Mouse (Mus musculus) layer of hippocampus, adult 2 months (tissue): ENCODE measurements around the gene Rora. TPM values are rescaled to one million over a fixed set of nuclear protein-coding genes. Genes with fewer than 3 reads are reported as not detected.
"Not testable (repeated sequence)": the region's sequence is repeated elsewhere in the genome, so short reads cannot be mapped to it uniquely, and the experiment has no call there.

Source experiments
- DNase-seq, 2 experiments: peaks; one replicate each; pipeline ENCODE4 v3.0.0; 2022; ENCODE audit warnings: low spot score in 2 of 2
- H3K27ac ChIP-seq: fragments of 200-600 bp; 2 replicates; pipeline ENCODE4 v1.8.1; 2022
- H3K4me3 ChIP-seq: fragments of 200-600 bp; 2 replicates; pipeline ENCODE4 v1.8.1; 2022; ENCODE audit warnings: mild to moderate bottlenecking
- CTCF ChIP-seq: fragments of 200-600 bp; conservative IDR thresholded peaks from 2 replicates; pipeline ENCODE4 v1.8.1; 2022; ENCODE audit warnings: antibody characterized with exemption, mild to moderate bottlenecking, moderate library complexity
- total RNA-seq, 2 experiments: library from RNA; stranded (reverse); gene quantifications; 2 replicates each; pipeline ENCODE4 v1.2.3; 2021

The Rora gene
- total RNA-seq, 2 experiments from 2014 or later, result 32.0 to 35.6 TPM

DNA sequence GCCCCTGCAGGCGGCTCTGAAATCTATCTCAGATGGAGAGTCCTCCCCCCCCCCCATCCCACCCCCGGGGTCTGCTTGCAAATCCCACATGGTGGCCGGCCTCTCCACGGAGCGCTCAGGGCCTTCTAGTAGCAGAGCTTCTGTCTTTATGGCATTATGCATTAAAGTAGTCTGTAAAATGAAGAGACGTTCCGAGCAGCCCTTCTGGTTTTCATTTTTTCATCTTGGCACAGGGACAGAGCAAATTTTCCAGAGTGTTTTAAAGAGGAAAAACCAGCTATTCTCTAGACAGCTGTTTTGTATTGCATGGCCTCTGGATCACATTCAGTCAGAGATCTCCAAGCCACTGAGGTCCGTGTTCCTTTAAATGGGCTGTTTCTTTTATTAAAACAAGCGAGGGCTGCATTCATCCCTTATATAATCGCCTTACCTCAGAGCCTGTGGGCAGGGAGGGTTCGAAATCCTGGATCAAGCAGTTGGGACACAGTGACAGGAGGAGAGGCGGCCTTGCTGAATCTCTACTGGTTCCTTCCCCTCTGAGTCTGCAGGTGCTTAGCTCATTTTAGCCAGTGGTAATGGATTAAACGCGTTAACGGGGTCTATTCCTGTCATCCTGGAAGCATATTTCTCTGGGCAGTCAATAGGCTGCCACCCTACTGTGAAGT is 417.7 kb downstream of the Rora start:
- no peak for DNase-seq
- no peak overlapping the region for H3K4me3 ChIP-seq
- no peak overlapping the region for H3K27ac ChIP-seq
- no peak for TF ChIP-seq CTCF

DNA sequence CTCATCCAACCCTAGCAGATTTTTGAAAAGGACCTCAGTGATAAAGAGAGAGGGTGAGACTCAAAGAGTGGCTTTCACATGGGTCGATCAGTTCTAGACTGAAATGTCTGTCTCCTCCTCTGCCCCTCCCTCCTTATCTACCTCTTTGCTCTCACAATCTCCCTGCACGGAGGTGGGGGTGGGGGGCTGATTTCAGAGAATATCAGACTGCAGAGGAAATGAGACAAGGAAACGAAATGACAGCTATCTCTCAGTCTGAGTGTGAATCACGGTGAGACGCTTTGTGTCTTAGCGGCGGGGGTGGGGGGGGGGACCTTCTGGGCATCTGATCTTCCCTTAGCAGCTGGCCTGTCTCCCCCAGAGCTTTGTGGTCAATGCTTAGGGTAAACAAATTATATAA is 419.7 kb downstream of the Rora start:
- TF ChIP-seq CTCF, result no peak
- no peak overlapping the region for H3K4me3 ChIP-seq
- no peak for DNase-seq

DNA sequence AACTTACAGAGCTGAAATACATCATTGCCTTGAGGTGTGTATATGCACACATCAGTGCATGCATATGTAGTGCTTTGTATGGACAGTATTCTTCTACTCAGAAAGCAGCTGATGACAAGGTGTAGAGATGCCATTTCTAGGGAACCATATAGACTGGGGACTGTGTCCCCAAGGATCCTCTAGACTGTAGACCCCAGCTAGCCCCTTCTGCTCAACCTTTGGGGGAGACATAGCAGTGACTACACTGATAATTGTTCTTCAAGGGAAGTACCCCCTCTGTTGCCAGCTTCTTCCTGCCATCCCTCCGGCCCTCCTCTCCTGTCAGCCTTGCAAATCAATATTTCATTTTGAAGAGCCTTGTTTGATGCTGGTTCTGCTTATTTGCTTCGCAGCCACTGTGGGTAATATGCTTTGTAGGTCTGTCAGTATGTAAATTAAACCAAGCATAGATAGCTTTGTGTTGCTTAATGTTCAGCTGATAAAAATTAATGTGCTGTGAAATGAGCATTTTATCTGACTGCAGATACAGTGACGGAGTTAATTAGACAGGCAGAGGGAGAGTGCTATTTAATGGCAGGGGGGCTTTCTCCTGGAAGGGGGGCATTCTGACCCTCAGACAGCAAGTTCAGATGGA is 430.6 kb downstream of the Rora start:
- TF ChIP-seq CTCF, result no peak
- no peak for DNase-seq
- Histone ChIP-seq H3K4me3 (no peak overlapping the region), H3K27ac (no peak overlapping the region)

More for the DNA sequence above, 419.7 kb downstream of the Rora start:
- no peak overlapping the region for H3K27ac ChIP-seq

DNA sequence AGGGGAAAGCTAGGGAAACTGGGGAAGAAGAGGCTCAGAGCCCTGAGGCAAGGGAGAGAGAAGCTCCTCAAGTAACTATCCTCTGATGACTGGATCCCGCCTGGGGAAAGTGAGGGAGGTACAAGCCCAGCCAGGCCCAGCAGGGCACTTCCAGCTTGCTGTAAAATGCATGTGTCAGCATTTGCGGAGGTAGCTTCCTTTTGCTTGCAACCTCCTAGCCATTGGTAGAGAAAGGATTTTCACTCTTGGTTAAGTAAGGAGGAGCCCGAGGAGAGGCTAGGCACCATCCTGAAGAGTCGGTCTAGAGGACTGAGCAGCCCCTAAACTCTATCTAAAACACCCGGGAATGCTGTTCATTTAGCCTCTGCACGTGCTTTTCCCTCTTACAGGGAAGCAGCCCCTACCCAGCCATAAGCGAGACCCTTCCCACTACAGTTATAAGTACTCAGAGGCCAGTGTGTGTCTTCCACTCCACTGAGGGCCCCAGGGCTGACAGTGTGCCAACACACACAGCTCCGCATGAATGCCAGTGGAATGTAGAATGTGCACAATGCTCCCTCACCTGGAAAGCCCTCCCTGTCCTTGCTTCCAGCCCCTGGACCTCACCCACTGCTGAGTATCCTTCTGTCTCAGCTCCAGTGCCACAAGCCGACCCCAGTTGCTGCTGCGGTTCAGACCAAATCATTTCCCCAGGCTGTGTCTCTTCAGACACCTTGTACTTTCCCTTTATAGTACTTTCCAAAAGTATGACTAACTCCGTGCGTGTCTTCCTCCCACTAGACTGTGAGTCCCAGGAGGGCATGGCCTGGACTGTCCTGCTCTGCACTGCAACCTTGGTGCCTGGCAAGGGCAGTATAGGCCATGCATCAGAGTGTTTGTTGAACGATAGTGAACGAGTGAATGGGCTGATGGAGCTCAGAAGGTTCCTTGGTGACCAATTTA is 431.4 kb downstream of the Rora start:
- DNase-seq, result no peak
- Histone ChIP-seq H3K4me3 (no peak overlapping the region), H3K27ac (no peak overlapping the region)
- no peak for TF ChIP-seq CTCF

DNA sequence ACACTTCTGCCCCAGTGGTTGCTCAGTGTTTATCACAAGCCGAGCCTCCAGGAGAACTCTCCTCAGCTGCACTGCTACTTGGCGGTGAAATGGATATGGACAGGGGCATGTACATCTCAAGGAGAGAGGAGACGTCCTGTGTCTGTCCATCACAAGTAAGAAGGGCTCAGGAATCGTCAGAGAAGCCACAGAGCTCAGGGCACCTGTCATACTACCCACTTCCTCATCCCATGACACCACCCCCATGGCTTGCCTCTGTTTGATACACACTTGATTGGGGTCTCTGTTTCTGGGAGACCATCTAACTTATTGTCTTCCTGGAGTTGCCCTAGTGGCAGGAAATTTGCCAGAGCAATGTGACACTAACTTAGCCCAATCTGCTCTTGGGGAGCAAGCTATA is 433.3 kb downstream of the Rora start:
- TF ChIP-seq CTCF, result no peak
- DNase-seq, result no peak
- no peak overlapping the region for H3K27ac ChIP-seq
- no peak overlapping the region for H3K4me3 ChIP-seq

DNA sequence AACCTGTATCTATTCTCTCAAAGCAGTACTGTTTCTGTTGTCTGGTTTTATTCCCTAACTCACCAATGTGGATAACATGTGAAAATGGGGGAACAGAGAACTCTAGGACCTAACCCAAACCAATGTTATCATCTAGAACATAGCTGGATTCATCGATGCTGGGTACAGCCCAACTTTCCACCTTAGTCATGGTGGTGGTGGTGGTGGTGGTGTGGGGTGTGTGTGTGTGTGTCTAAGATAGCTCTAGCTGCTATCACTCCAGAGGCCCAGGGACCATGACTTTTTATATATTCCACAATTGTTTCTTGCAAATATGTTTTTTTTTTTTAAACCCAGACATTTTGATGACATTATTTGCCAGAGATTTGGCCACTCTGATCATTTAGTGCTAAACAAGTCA is 433.7 kb downstream of the Rora start:
- Histone ChIP-seq H3K4me3 (no peak overlapping the region), H3K27ac (no peak overlapping the region)
- no peak for DNase-seq
- TF ChIP-seq CTCF, result no peak

DNA sequence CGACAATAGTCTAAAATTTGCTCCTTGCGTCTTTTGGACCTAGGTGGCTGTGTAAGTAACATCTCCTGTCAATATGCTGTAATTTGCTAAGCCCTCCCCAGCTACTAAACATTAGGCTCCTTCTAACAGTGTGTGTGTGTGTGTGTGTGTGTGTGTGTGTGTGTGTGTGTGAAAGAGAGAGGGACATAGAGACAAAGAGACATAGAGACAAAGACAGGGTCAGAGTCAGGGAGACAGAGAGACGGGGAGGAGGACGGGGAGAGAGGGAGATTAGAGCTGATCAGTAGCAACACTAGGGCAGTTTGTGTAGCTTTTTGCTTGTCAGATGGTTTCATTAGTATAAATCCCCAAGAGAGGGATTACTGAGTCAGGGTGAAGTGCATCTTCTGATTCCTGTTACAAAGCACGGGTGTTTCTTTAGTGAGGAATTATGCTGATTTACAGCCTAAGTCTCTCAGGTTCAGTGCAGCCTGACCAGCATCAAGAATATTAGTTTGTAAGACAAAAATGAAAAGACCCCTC is 437.2 kb downstream of the Rora start:
- TF ChIP-seq CTCF, result no peak

DNA sequence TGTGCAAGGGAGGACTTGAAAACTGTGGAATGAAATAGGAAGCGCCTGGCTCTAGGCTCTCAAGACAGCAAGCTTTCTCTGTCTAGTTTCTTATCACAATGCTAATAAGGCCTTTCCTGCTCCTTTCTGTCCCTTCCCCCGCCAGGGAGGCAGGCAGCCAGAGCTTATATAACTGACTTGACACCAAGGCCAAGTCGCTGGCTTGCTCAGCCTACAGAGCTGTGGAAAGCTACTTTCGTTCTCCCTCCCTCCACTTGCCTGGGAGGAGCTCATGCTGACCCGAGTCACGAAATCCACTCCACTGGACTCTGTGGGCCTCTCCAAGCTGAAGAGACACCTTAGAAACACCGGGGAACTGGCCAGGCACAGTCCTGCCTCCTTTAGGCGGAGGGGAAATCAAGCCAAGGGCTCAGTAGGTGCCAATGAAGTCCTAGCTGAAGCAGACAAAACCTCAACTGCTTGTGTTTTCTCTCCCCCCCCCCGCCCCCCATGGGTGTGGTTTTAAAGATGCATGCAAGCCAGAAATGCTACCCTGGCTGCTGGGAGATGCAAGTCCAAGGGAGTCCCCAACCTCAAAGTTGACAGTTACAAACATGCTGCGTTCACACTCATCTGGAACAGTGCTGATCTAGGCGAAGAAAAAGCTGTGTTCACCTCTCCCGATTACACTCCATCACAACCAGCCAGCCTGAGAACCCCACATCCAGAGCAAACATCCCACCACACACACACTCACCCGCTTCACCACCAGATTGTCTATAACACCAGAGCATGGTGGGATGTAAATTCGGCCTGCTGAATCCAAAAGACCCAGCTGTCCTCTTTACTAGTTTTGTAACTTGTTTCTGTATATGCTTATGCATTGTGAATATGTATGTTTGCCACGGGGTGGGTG is 438.8 kb downstream of the Rora start:
- no peak overlapping the region for H3K4me3 ChIP-seq
- peak; percentile 7 to 13 for DNase-seq
- no peak for TF ChIP-seq CTCF
- H3K27ac ChIP-seq, result peak overlapping the region; percentile 72

More for the DNA sequence above, 437.2 kb downstream of the Rora start:
- no peak overlapping the region for H3K4me3 ChIP-seq
- H3K27ac ChIP-seq, result no peak overlapping the region
- no peak for DNase-seq

DNA sequence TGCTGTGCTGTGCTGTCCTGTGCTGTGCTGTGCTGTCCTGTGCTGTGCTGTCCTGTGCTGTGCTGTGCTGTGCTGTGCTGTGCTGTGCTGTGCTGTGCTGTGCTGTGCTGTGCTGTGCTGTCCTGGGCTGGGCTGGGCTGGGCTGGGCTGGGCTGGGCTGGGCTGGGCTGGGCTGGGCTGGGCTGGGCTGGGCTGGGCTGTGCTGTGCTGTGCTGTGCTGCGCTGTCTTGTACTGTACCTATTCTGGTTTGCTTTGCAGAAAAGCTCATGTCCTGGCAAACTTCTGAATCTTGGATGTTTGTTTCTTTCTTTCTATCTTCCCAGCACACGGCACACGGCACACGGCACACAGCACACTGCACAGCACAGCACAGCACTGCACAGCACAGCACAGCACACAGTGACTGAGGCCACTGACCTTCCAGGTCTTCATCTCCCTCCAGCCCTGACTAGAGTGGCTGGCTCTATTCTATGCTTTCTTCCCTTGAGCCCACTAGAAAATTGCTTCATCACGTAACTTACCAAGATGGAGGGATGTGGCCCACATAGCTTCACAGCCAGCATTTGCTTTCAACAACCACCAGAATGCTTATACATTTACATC is 446.7 kb downstream of the Rora start:
- H3K27ac ChIP-seq, DNase-seq, H3K4me3 ChIP-seq: not testable (repeated sequence)

DNA sequence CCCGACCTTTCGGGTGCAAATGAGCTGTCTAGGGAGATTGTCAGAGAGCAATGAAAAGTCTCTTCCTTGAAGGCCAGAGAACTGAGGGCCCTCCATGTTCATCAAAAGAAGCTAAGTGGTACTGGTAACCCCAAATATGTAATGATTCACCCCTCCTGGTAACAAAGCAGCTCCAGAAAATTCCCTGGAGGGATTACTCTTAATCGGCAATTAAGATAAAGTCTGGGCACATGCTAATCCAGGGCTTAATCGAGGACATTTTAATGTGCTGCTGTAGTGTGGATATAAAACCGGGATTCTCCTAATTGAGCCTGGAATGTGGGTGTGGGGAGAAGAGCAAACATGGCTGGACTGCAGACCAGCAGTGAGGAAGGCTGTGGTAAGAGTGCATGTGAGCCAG is 450.7 kb downstream of the Rora start:
- H3K4me3 ChIP-seq, result no peak overlapping the region
- H3K27ac ChIP-seq, result no peak overlapping the region
- no peak for DNase-seq
- no peak for TF ChIP-seq CTCF

DNA sequence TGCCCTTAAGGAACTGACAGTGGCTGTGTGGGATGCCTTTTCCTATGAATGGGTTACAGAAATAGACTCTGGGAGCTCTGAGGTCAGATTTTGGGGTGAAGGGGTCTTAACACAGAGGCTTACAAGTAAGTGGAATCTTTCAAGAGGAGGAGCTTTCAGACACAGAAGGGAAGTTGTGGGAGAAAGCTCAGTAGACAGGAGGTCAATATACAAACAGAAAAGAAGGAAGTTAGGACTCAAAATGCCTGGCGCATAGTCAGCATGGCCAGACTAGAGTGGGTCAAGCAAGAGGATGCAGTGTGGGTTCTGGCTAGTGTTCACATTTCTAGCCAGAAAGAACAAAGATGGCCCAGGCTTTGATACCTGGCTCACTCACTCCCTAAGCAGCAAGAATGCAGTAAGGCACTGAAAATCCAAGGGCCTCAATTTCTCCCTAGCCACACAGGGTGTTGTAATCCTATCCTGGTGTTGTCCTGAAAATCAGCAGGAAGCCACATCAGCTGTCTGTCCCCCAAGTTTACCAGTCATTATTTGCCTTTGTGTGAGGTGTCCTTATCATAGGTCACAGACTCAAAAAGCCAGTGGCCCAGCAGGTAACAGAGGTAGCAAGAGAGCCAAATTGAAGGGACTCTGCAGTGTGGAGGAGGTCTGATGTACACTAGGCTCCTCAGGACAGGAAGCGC is 456.2 kb downstream of the Rora start:
- DNase-seq, result no peak
- no peak overlapping the region for H3K27ac ChIP-seq
- no peak overlapping the region for H3K4me3 ChIP-seq
- no peak for TF ChIP-seq CTCF
